Mouse (Mus musculus) cerebellum, adult 2 months (tissue): ENCODE data around the gene Sae1.

Source experiments
- CTCF ChIP-seq: fragments of 200-500 bp; IDR thresholded peaks from 2 replicates; pipeline ENCODE4 v1.5.1; 2011; ENCODE audit warnings: low read depth, mild to moderate bottlenecking, control low read depth, low read length, moderate library complexity, borderline replicate concordance; ENCODE audit not compliant: insufficient read depth
- POLR2A ChIP-seq: fragments of 200-500 bp; IDR thresholded peaks from 2 replicates; pipeline ENCODE4 v1.6.1; 2011; ENCODE audit warnings: low read length, control low read depth, borderline replicate concordance; ENCODE audit not compliant: insufficient read depth

DNA sequence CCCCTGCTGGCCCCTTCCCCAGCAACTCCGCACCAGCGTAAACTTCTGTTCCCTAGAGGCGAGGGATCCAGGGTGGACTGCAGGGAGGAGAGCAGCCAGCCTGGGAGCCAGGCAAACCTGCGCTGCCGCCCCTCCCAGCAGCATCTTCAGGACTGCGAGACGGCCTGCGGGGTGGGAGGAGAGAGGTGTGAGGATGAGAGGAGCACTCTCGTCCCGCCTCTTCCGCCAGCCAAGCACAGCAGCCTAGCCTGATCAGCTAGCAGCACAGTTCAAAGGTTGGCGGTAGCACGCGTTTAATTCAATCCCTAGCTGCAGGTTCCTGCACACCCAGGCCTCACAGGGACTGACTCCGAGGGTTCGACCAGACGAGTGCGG is 113.9 kb downstream of the Sae1 start:
- TF ChIP-seq CTCF = no peak
- TF ChIP-seq POLR2A = peak; percentile 50
